Mouse (Mus musculus) embryonic fibroblast, embryonic 13.5 days (primary cell): ENCODE measurements at regions not wholly inside any gene's neighbourhood (a gene's known extent, or its start where the extent isn't known, plus 50 kb on each side); places are given as distances from the start of the nearest gene placed in this dataset.

Source experiments
- CTCF ChIP-seq: IDR thresholded peaks from 2 replicates; pipeline ENCODE4 v1.5.1; 2011; ENCODE audit warnings: mild to moderate bottlenecking, control low read depth, low read length, moderate library complexity, borderline replicate concordance; ENCODE audit not compliant: insufficient read depth
- POLR2A ChIP-seq: IDR thresholded peaks from 2 replicates; pipeline ENCODE4 v1.6.1; 2011; ENCODE audit warnings: low read depth, mild to moderate bottlenecking, control low read depth, low read length, moderate library complexity

GRCm38 (mm10) chr12:106460650-106461049, 450.6 kb downstream of the Vrk1 start:
- TF ChIP-seq POLR2A (no peak), CTCF (no peak)
